Mouse (Mus musculus) intestine, embryonic 14.5 days (tissue): ENCODE results near the gene Agap3. TPM values are rescaled to one million over a fixed set of nuclear protein-coding genes. Genes with fewer than 3 reads are reported as not detected.

Experiments used
- ATAC-seq: fragments of 200-750 bp; cut with Nextera tagmentation; replicated peaks from 2 replicates; pipeline ENCODE4 v1.8.0; 2017; ENCODE audit warnings: low read depth, moderate number of reproducible peaks, moderate TSS enrichment, moderate library complexity; ENCODE audit not compliant: low FRiP score, low TSS enrichment
- DNase-seq: peaks from one replicate; pipeline ENCODE4 v3.0.0-alpha.2; 2018; ENCODE audit warnings: low spot score
- H3K27ac ChIP-seq: fragments of 300-500 bp; sonication (generic); 2 replicates; pipeline ENCODE4 v1.5.1; 2014; ENCODE audit warnings: low read depth, mild to moderate bottlenecking, control low read depth
- H3K27me3 ChIP-seq: fragments of 300-500 bp; sonication (generic); replicated peaks from 2 replicates; pipeline ENCODE4 v1.6.1; 2014; ENCODE audit warnings: low read length, control low read depth; ENCODE audit not compliant: control insufficient read depth, insufficient read depth
- H3K36me3 ChIP-seq: fragments of 300-500 bp; sonication (generic); 2 replicates; pipeline ENCODE4 v1.6.1; 2014; ENCODE audit warnings: low read length, control low read depth; ENCODE audit not compliant: control insufficient read depth, insufficient read depth
- H3K4me1 ChIP-seq: fragments of 300-500 bp; sonication (generic); replicated peaks from 2 replicates; pipeline ENCODE4 v1.6.1; 2014; ENCODE audit warnings: low read length, control low read depth, mixed read lengths; ENCODE audit not compliant: control insufficient read depth, insufficient read depth
- H3K4me2 ChIP-seq: fragments of 300-500 bp; sonication (generic); 2 replicates; pipeline ENCODE4 v1.6.1; 2014; ENCODE audit warnings: low read length
- H3K4me3 ChIP-seq: fragments of 300-500 bp; sonication (generic); 2 replicates; pipeline ENCODE4 v1.5.1; 2014; ENCODE audit warnings: low read depth, low read length, control low read depth, mixed read lengths
- H3K9ac ChIP-seq: fragments of 300-500 bp; sonication (generic); 2 replicates; pipeline ENCODE4 v1.6.1; 2014; ENCODE audit warnings: mild to moderate bottlenecking, low read length
- H3K9me3 ChIP-seq: fragments of 300-500 bp; sonication (generic); 2 replicates; pipeline ENCODE4 v1.6.1; 2016; ENCODE audit warnings: low read length, control low read depth; ENCODE audit not compliant: control insufficient read depth
- WGBS: fragments of 180-500 bp; shearing (Covaris S2); extraction: QIAGEN DNeasy Blood & Tissue Kit; methylation state at CpG from one replicate; pipeline ENCODE4 v1.1.7; 2014; 5-methylcytosine and 5-hydroxymethylcytosine counted together
- polyA plus RNA-seq: library from polyadenylated mRNA; unstranded; fragments of >200 nt; fragmentation: Nextera tagmentation; extraction: Ambion mirVana; gene quantifications from 2 replicates; pipeline ENCODE4 v1.2.1, GENCODE M21; 2014

Agap3 gene
- polyA plus RNA-seq, 1 experiment from 2014 or later = 22.0 TPM

DNA sequence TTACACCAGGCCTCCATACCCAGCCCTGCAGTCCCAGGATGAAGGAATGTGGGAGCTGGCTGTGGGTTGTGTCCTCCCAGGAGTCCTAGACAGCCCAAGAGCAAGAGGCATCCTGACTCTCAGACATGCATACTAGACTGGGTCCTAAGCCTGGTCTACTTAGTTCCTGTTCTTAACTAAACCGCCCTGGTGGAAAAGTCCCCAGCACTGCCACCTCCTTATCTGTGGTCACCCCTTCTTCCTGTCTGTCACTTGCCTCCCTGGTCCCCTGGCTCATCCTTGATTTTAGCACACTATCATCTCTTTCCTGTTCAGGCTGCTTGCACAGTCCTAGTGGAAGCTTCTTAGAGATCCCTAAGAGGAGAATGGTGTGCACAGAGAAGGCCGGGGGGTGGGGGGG lies 53.5 kb downstream of the Agap3 start:
- H3K4me2 ChIP-seq = no peak overlapping the region
- no peaks in the 10 kb centered on the region for H3K9me3 ChIP-seq
- ATAC-seq (no peak), DNase-seq (no peak)
- no peak overlapping the region for H3K4me3 ChIP-seq
- H3K36me3 ChIP-seq = peaks cover 23% of the 10 kb centered on the region
- H3K9ac ChIP-seq = no peak overlapping the region
- H3K4me1 ChIP-seq = no peaks in the 10 kb centered on the region
- no peak overlapping the region for H3K27ac ChIP-seq
- H3K27me3 ChIP-seq = peaks cover 15% of the 10 kb centered on the region
- WGBS = 63% methylated on average over 2 of the region's 2 CpGs

DNA sequence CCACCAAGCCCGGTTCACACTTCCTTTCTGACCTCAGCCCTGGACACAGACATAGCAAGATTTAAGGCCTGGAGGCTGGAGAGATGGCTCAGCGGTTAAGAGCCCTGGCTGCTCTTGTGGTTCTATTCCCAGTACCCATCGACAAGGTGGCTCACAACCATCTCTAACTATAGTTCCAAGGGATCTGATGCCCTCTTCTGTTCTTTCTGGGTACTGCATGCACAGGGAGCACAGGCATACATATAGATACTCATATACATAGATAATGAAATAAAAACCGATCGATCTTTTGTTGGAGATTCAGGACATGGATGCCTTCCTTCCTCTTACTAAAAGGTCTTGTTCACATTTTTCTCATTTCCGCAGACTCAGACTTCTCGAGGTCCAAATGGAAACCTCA lies 56.4 kb downstream of the Agap3 start:
- Histone ChIP-seq H3K4me2 (no peak overlapping the region), H3K9ac (no peak overlapping the region), H3K27me3 (peaks cover 15% of the 10 kb centered on the region), H3K9me3 (no peaks in the 10 kb centered on the region), H3K4me1 (no peaks in the 10 kb centered on the region), H3K36me3 (no peaks in the 10 kb centered on the region), H3K27ac (no peak overlapping the region), H3K4me3 (no peak overlapping the region)
- ATAC-seq (no peak), DNase-seq (no peak)
- 94% methylated on average over 7 of the region's 7 CpGs for WGBS

DNA sequence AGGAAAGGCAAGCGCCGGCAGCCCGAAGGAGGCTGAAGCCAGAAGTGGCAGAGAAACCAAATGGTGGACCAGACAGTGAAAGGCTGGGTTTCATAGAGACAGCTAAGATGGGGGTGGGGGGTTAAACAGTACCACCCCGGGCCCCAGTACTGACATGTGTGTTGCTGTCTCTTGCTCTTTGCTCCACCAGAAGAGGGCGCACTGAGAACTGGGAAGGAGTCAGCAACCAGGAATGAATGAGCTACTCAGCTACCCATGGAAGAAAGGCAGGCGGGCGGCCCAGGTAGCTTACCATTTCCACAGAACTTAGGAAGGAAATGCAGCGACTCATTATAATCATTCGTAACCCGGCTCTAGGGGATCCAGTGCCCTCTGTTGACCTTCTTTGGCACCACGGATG lies 58.7 kb downstream of the Agap3 start:
- H3K9me3 ChIP-seq = no peaks in the 10 kb centered on the region
- ATAC-seq (no peak), DNase-seq (no peak)
- H3K36me3 ChIP-seq = no peaks in the 10 kb centered on the region
- H3K27me3 ChIP-seq = no peaks in the 10 kb centered on the region
- no peak overlapping the region for H3K27ac ChIP-seq
- H3K4me3 ChIP-seq = no peak overlapping the region
- H3K4me1 ChIP-seq = no peaks in the 10 kb centered on the region
- H3K4me2 ChIP-seq = no peak overlapping the region
- WGBS = 46% methylated on average over 11 of the region's 11 CpGs
- no peak overlapping the region for H3K9ac ChIP-seq

DNA sequence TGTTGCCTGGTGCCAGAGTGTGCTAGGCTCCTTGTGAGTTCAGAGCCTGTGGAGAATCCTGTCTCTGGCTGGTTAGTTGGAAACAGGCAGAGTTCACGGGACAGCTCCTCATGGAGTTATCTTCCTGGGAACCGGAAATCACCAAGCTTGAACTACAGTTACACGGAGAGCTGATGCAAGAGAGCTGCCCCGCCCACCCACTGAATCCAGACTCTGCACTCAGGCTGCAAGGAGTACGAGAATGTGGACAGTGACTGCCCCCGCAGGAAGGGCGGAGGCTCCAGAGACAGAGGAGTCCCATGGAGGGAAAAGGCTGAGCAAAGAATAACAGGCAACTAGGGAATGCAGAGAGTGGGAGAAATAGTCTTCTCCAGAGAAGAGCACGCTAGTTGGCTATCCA lies 60.3 kb downstream of the Agap3 start:
- no peak for ATAC-seq
- H3K4me1 ChIP-seq = no peaks in the 10 kb centered on the region
- no peak overlapping the region for H3K27ac ChIP-seq
- no peaks in the 10 kb centered on the region for H3K36me3 ChIP-seq
- no peak overlapping the region for H3K4me2 ChIP-seq
- DNase-seq = no peak
- H3K27me3 ChIP-seq = no peaks in the 10 kb centered on the region
- H3K9me3 ChIP-seq = no peaks in the 10 kb centered on the region
- H3K4me3 ChIP-seq = no peak overlapping the region
- H3K9ac ChIP-seq = no peak overlapping the region
- WGBS = 29% methylated on average over 8 of the region's 8 CpGs

DNA sequence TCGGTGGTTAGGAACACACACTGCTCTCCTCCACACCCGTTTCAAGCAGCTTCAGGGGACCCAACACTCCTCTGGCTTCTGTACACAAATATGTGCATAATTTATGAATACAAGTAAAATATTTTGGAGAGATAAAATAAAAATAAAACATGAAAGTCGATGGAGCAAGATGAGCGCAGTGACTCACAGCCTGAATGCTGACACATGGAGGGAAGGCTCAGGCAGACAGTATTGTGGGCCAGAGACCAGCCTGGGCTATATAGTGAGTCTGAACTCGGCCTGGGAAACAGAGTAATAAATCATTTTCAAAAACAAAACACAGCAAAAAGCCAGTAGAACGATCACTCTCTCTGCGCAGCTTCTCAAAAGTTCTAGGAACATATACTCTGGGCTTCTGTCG lies 69.4 kb downstream of the Agap3 start:
- Histone ChIP-seq H3K4me3 (no peak overlapping the region), H3K9me3 (no peaks in the 10 kb centered on the region), H3K4me2 (no peak overlapping the region), H3K4me1 (no peaks in the 10 kb centered on the region), H3K9ac (no peak overlapping the region), H3K27ac (no peak overlapping the region), H3K27me3 (peaks cover 65% of the 10 kb centered on the region), H3K36me3 (no peaks in the 10 kb centered on the region)
- 58% methylated on average over 8 of the region's 8 CpGs for WGBS
- no peak for DNase-seq
- ATAC-seq = no peak

DNA sequence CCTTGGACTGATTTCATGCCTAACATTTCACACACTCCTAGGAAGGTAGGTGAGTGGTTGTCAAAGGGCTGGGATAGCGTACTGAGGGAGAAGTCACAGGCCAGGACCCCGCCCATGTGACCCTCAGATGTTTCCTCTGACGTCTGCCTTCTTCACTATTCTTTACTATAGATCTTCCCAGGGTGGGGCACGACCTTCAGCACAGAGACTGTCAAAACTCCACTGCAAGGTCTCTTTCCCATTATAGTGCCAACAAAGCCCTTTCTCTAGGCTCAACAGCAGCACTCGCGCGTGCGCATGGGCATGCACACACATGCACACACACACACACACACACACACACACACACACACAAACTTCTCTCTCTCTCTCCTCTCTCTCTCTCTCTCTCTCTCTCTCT lies 71.8 kb downstream of the Agap3 start:
- Histone ChIP-seq H3K4me1 (no peaks in the 10 kb centered on the region), H3K27me3 (peaks cover 85% of the 10 kb centered on the region), H3K36me3 (no peaks in the 10 kb centered on the region), H3K27ac (no peak overlapping the region), H3K4me3 (no peak overlapping the region), H3K9me3 (no peaks in the 10 kb centered on the region), H3K4me2 (no peak overlapping the region), H3K9ac (no peak overlapping the region)
- no peak for DNase-seq
- ATAC-seq = no peak
- 55% methylated on average over 8 of the region's 8 CpGs for WGBS

DNA sequence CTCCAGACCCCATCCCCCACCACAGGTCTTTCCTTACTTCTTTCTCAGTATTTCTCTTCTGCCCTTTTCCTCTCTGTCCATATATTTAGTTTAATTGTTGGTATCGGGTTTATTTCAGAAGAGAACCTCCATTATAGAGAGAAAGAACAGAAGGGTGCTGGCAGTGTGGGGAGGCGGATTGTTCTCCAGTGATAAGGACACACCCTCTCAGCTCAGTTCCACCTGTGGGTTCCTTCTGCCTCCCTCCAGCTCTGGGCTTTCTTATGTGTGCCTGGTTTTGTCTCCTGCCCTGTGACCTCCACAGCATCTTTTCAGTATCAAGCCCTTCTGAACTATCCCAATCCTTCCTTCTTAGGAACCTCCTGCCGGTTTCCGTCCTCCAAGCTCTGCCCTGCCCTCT lies 72.5 kb downstream of the Agap3 start:
- H3K4me2 ChIP-seq = no peak overlapping the region

DNA sequence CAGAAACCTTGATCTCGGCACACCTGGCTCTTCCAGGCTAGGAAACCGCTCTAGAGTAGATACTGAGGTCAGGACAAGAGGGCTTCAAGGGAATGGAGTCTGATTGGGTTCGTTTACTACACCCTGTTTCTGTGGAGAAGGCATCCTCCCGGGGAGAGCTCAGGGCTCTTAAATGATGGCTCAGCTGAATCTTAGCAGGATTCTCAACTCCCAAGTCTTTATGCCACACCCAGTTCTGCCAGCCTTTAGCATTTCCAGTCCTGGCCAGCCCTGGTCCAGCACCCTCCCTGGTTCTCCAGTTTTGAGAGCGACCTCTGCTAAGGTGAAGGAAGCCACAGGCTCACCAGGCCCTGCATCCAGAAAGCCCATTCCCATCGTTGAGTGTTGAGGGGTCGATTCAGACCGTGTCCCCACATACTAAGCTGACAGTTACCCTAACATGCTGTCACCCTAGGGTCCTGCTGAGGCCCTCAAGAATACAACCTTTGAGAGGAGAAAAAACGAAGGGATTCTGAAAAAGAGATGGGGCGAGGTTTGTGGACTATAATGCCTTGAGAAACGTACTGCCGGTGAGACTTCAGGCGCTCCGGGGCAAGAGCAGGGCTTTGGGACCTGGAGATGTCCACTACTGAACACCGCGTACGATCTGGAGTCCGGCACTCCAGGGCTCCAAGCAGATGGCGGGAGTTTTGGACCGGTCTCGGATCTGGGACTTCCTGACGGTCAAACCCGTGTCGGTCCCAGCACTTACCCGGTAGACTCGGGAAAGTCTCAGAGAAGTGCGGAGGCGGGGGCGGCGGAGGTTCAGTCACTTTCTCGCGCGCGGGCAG lies 73.6 kb downstream of the Agap3 start:
- no peaks in the 10 kb centered on the region for H3K4me1 ChIP-seq
- 4% methylated on average over 34 of the region's 34 CpGs for WGBS
- no peak for DNase-seq
- H3K9me3 ChIP-seq = no peaks in the 10 kb centered on the region
- no peaks in the 10 kb centered on the region for H3K36me3 ChIP-seq
- no peak overlapping the region for H3K9ac ChIP-seq
- peaks cover 90% of the 10 kb centered on the region for H3K27me3 ChIP-seq
- no peak for ATAC-seq
- peak overlapping the region; percentile 75 for H3K4me2 ChIP-seq
- peak overlapping the region; percentile 31 for H3K4me3 ChIP-seq
- no peak overlapping the region for H3K27ac ChIP-seq

More for the DNA sequence above, 72.5 kb downstream of the Agap3 start:
- Histone ChIP-seq H3K27me3 (peaks cover 89% of the 10 kb centered on the region), H3K9ac (no peak overlapping the region), H3K27ac (no peak overlapping the region), H3K9me3 (no peaks in the 10 kb centered on the region), H3K4me1 (no peaks in the 10 kb centered on the region), H3K36me3 (no peaks in the 10 kb centered on the region), H3K4me3 (no peak overlapping the region)
- ATAC-seq (no peak), DNase-seq (no peak)
- WGBS = 21% methylated on average over 4 of the region's 4 CpGs
